10 mouse cellular contexts compared by ENCODE assay signal in genomic region chr4:47046974-47047373, GRCm38 (mm10). TPM values are rescaled to one million over a fixed set of nuclear protein-coding genes. Genes with fewer than 3 reads are reported as not detected.
A peak's percentile ranks its signal among the peaks of the same experiment; 100 is the strongest.
DNase-seq lines count a peak whose midpoint lies in the region; ATAC-seq and TF ChIP-seq lines count a peak whose summit lies in the region.
"Had no signal": no experiment of that assay in that cellular context is flagged by ENCODE, and none has a peak within 500 bp of the region (broad histone marks: within the 10 kb centered on the region; RNA-seq: fewer than 3 reads in every experiment).

No protein-coding gene starts in this region.

- H3K4me3 ChIP-seq in layer of hippocampus, adult 2 months = no peak overlapping the region
- H3K4me3 ChIP-seq: heart, embryonic 13.5 days had no signal

- H3K27ac ChIP-seq in layer of hippocampus, adult 2 months = no peak overlapping the region
- H3K27ac ChIP-seq: heart, embryonic 13.5 days had no signal

- DNase-seq in cerebellum, postnatal 25 days = peak; percentile 21 to 37
- no peak for DNase-seq in cerebellum, adult 9-10 months
- no peak for DNase-seq in layer of hippocampus, adult 2 months (ENCODE audit: low spot score in 2 of 2)
- DNase-seq in layer of hippocampus, postnatal 10 days (ENCODE audit: low spot score in 2 of 2) = no peak
- peak; percentile 43 for DNase-seq in 3134 (ENCODE audit: extremely low read depth, insufficient read length, low spot score)
- peak; percentile 46 for DNase-seq in brain, adult 2 months (ENCODE audit: low read depth, low spot score)
- DNase-seq in testis, postnatal 14 days (ENCODE audit: low spot score) = no peak

- TF ChIP-seq CTCF in layer of hippocampus, adult 2 months (conservative IDR thresholded peaks at IDR 0.05) = peak; percentile 61

- no peak for ATAC-seq in megakaryocyte-erythroid progenitor cell, adult 5-6 weeks (replicated peaks; ENCODE audit: low FRiP score, low TSS enrichment, poor library complexity, severe bottlenecking)

RNA-seq across cellular contexts. Expression of gene Anks6, which starts 10.3 kb away (rescaled TPM):
- total RNA-seq in layer of hippocampus, adult 2 months (2021) = 10 to 100 TPM; 21.7 to 25.9 TPM
- 10 to 100 TPM; 21.6 to 25.5 TPM for total RNA-seq in layer of hippocampus, postnatal 10 days (2021)
- total RNA-seq in megakaryocyte-erythroid progenitor cell, adult 5-6 weeks (2014; fragmentation: Nextera tagmentation) = 0.32 TPM in 1 of 2 replicates, not detected in the other
- total RNA-seq in megakaryocyte-erythroid progenitor cell, adult 5-6 weeks (2017) = 0.09 TPM in 1 of 2 replicates, not detected in the other

RNA-seq across cellular contexts. Expression of gene Galnt12, which starts 44.7 kb away (rescaled TPM):
- total RNA-seq in layer of hippocampus, adult 2 months (2021) = under 1 TPM; 0.69 to 0.97 TPM
- 1 to 10 TPM in 1 of 2 experiments, under 1 TPM in 1; 0.60 to 1.0 TPM for total RNA-seq in layer of hippocampus, postnatal 10 days (2021)
- not detected in 2 replicates for total RNA-seq in megakaryocyte-erythroid progenitor cell, adult 5-6 weeks (2014; fragmentation: Nextera tagmentation)
- total RNA-seq in megakaryocyte-erythroid progenitor cell, adult 5-6 weeks (2017) = 0.19 and 0.34 TPM in 2 replicates

RNA-seq across cellular contexts. Expression of gene Gabbr2, which starts 55.3 kb away (rescaled TPM):
- total RNA-seq in layer of hippocampus, adult 2 months (2021) = 100 to 1,000 TPM; 203 to 223 TPM
- total RNA-seq in layer of hippocampus, postnatal 10 days (2021) = 100 to 1,000 TPM; 184 to 203 TPM
- not detected in 2 replicates for total RNA-seq in megakaryocyte-erythroid progenitor cell, adult 5-6 weeks (2014; fragmentation: Nextera tagmentation)
- not detected in 2 replicates for total RNA-seq in megakaryocyte-erythroid progenitor cell, adult 5-6 weeks (2017)
- total RNA-seq: monocyte, adult 5-6 weeks had no signal

Comparison
In these comparisons a context has a peak if more than half of its experiments do, and no peak if none do; other contexts are left out.
1. DNase-seq: peak in cerebellum, postnatal 25 days (2 of 2), 3134 (single experiment) and brain, adult 2 months (single experiment); none in cerebellum, adult 9-10 months (single experiment), layer of hippocampus, adult 2 months (0 of 2), layer of hippocampus, postnatal 10 days (0 of 2) and testis, postnatal 14 days (single experiment).
2. RNA of gene Anks6, which starts 10.3 kb away (total RNA-seq): 21.7 to 25.9 TPM in layer of hippocampus, adult 2 months and 21.6 to 25.5 TPM in layer of hippocampus, postnatal 10 days; 0.09 to 0.32 TPM in megakaryocyte-erythroid progenitor cell, adult 5-6 weeks; every median in the first group is over 10 times any median in the second.
3. RNA of gene Gabbr2, which starts 55.3 kb away (total RNA-seq): 203 to 223 TPM in layer of hippocampus, adult 2 months and 184 to 203 TPM in layer of hippocampus, postnatal 10 days; not detected in megakaryocyte-erythroid progenitor cell, adult 5-6 weeks; every median in the first group is over 100 times any median in the second.